Mouse (Mus musculus): ENCODE measurements around the gene Myo6.

- TF ChIP-seq POLR2A (IDR thresholded peaks at IDR 0.05; ENCODE audit: low read depth, low read length) = no peak
- TF ChIP-seq CTCF (IDR thresholded peaks at IDR 0.05; ENCODE audit: borderline replicate concordance, insufficient read depth, low read length) = no peak
Measured at GRCm38 (mm10) chr9:80188324-80188893, 23.6 kb downstream of the Myo6 start.

Measured in embryonic fibroblast, embryonic 13.5 days (primary cell).